Mouse (Mus musculus) brain, adult 10 weeks (tissue): Measurements from ENCODE around the gene Vmn2r113. TPM values are rescaled to one million over a fixed set of nuclear protein-coding genes. Genes with fewer than 3 reads are reported as not detected.

Source experiments
- polyA plus RNA-seq: library from polyadenylated mRNA; stranded (reverse); fragments of 350-450 nt; fragmentation: Illumina TruSeq; extraction: RNeasy Lipid Tissue Mini Kit (QIAGEN cat#74804); gene quantifications from one replicate; pipeline ENCODE4 v1.2.3, GENCODE M21; 2015; ENCODE audit warnings: low read depth, low replicate concordance

Gene Vmn2r113
- polyA plus RNA-seq = not detected

DNA sequence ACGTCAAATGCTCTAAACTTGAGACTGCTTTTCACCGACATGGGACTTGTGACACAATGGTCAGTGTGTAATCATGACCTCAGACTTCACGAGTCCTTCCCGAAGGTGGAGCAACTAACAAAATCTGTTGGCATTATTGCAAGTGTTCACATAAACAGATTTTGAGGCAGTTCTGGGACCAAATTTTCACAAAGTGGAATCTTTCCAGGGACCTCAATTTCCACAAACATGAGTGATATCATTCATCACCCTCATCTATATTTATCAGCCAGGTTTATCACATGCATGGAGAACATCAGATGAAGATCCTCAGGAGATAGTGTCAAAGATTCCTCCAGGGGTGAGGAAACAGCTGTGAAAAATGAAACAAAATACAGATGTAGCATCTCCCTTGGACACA, at the start of gene Vmn2r113:
Gene Vmn2r113, plus strand, starts transcription at position 301 of the 400 bp plus-strand sequence.

Other genes starting within 250 kb of the Vmn2r113 start
- gene Zfp945, start 75.8 kb upstream of the Vmn2r113 start, polyA plus RNA-seq = 13.6 TPM
- gene Vmn2r-ps130, start 118.2 kb downstream of the Vmn2r113 start, polyA plus RNA-seq = not detected